Mouse (Mus musculus) erythroblast, embryonic 14.5 days (primary cell): Measurements from ENCODE around the gene Ptprj.
A peak's percentile ranks its signal among the peaks of the same experiment; 100 is the strongest.

Experiments used
- GATA1 ChIP-seq: IDR thresholded peaks from 2 replicates; pipeline ENCODE4 v1.6.1; 2012; ENCODE audit warnings: low read length, inconsistent platforms, mixed read lengths
- TAL1 ChIP-seq: IDR thresholded peaks from 3 replicates; pipeline ENCODE4 v1.6.1; 2012; ENCODE audit warnings: low read length, inconsistent platforms, mixed read lengths

DNA sequence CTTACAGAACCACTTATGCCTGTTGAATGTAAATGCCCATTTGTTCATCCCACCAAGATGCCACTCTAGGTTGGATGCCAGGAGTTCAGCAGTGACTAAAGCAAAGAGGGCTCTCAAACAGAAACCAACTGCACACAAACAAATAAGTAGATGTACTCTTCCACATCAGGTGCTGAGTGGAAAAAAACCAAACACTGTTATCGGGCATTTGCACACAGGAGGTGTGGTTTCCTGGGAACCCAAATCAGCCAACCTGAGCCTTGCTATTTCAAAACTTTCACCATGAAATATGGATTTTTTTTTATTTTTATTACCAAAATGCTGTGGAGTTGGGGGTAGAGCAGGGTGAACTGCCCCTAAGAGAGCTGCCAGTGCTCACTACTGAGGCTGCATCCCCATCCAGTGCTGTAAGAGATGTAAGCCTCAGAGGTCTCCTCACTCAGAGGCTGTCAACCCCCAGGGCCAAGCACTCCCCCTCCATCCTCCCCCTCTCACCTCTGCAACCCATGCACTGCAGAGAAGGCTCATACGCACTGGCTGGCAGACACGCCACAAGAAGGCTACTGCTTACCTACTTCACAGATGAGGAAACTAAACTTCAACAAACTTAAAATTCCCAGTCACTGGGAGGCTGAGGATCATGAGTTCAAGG lies 77.1 kb downstream of the Ptprj start:
- peak; percentile 36; the same call in 1 of the 2 replicates for TF ChIP-seq GATA1
- peak; percentile 43; the same call in 2 of the 3 replicates for TF ChIP-seq TAL1
